Mouse (Mus musculus) cerebellum, postnatal 36 days (tissue): ENCODE data around the gene Gm3417.
"Not testable (repeated sequence)": the region's sequence is repeated elsewhere in the genome, so short reads cannot be mapped to it uniquely, and the experiment has no call there.

Experiments
- DNase-seq, 2 experiments: peaks; one replicate each; pipeline ENCODE4 v3.0.0; 2021 to 2022; ENCODE audit warnings: mixed read lengths in 2 of 2

Gene Gm3417

DNA sequence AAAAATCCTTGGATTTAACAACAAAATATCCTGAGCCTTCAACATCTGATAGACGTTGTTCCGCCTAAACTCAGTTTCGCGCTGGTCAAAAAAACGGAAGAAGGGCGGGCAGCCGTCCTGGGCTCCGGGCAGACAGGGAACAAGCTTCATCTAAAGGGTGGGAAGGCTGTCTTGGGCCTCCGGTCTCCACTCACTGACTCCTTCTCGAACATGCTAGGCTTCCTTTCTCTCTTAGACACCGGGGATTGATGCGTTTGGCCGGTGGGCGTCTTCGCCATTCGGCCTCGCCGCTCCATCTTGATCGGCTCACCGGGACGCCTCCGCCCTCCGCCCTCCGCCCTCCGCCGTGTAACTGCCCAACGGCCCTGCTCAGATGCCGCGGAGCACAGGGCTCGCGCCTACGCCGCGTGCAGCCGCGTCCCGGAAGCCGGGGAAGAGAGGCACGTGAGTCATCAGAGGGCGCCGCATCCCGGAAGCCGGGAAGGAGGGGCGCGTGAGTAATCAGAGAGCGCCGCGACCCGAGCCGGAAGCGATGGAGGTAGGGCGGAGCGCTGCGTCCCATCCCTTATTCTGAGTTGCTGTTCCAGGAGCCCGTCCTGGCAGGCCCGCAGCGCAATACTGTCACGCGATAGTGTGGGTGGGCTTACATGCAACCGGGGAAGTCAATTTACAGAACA lies at the start of gene Gm3417, which contains the start of gene 9030025P20Rik:
Gm3417 (minus strand) TSS at position 429 of the 677 bp plus-strand sequence.
9030025P20Rik (plus strand) TSS at position 107 of the 677 bp plus-strand sequence.
- DNase-seq, result not testable (repeated sequence)

DNA sequence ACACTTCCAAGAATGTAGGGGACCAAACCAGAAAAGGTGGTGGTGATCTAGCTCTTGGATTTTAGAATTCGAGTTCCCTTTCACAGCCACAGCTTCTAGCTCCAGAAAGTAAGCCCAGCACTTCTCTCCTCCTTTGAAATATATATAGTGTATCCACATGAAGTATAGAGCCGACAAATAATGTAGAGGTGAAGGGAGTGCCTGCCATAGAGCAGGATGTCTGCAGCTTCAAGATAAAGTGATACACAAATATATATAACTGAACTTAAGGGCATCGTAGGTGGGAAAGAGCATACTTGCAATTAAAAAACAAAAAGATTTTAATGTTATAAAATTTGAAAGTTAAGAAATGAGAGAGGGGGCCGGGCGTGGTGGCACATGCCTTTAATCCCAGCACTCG lies 46.9 kb upstream of the Gm3417 start:
- not testable (repeated sequence) for DNase-seq

DNA sequence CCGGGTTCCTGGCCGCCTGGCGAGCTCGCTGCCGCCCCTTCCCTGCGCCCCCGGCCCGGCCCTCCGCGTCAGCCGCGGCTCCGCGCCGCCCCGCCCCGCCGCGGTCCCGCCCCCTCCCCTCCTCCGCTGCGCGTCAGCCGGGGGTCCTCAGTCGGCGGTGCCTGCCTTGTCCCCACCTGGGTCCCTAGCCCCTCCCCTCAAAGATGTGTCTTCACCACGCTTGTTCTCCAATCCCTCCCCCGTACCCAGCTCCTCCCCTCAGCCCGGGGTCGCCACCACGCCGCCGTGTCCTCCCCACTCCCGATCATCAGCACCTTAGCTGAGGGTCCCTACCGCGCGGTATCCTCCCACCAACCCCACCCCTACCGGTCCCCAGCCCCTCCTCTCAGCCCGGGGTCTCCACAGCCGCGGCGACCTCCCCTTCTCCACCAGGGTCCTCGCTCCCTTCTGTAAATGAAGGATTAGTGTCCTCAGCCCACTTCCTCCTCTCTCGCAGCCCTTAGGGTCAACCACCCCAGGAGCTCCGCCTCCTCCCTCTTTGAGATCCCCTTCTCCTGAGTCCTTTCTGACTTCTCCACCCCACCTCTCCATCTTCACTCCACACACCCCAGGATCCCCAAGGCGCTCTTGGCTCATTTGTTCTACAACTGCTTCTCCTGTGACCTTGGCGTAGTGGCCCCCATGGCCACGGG lies 46.1 kb upstream of the Gm3417 start:
- DNase-seq, result not testable (repeated sequence)

DNA sequence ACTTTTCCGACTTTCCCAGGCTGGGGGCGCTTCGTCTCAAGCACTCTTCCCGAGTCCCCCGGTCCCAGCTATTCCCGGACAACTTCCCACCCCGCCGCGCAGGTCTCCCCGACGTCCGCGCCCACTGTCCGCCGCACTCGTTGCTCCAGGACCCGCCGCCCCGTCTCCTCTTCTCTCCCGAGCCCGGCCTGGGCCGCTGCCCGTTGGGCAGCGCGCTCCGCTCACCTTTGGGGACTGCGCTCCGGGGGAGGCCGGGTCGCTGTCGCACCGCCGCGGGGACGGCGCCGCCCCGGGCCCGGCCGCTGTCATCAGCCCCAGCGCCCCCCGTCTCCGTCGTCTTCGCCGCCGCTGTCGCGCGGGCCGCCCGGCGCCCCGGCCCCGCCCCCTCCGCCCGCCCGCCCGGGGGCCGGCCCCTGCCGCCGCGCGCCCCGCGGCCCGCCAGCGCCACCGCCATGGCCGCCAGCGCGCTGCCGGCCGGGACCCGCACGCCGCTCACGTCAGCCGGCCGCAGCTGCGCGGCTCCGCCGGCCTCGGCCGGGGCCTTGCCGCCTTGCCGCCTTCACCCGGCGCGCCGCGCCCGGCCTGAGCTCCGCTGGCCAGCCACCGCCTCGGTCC lies 45.4 kb upstream of the Gm3417 start:
- DNase-seq, result not testable (repeated sequence)

DNA sequence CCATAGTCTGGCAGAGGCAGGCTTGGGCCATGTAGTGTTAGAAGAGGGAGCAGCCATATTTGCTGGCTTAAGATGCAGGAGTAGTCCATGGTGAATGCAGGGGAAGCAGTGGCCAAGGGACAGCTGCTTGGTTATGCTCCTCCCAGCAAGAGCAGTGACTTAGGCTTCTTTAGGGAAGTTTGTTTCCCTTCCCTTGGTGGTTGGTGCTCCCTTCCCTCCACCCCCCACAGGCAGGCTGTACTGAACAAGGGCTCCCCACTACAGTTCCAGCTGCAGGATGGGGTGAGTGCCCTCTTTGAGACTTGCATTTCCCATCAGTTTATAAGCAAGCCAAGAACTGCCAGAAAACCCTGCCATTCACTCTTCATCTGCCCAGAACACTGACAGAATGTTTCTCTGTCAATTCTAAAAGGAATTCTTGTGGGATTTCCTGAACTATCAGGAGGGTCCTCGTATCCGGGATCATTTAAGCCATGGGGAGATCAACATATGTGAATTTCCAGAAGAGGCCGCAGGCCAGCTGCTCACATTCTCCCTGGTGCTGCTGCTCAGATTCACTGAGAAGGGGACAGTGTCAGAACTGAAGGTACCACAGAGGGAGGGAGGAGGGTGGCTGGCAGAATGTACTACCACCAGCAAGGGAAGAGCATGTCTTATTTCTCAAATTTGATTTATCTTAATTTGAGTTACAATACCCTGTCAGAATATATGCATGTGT lies 43.1 kb upstream of the Gm3417 start:
- peak; percentile 2 to 3 for DNase-seq

DNA sequence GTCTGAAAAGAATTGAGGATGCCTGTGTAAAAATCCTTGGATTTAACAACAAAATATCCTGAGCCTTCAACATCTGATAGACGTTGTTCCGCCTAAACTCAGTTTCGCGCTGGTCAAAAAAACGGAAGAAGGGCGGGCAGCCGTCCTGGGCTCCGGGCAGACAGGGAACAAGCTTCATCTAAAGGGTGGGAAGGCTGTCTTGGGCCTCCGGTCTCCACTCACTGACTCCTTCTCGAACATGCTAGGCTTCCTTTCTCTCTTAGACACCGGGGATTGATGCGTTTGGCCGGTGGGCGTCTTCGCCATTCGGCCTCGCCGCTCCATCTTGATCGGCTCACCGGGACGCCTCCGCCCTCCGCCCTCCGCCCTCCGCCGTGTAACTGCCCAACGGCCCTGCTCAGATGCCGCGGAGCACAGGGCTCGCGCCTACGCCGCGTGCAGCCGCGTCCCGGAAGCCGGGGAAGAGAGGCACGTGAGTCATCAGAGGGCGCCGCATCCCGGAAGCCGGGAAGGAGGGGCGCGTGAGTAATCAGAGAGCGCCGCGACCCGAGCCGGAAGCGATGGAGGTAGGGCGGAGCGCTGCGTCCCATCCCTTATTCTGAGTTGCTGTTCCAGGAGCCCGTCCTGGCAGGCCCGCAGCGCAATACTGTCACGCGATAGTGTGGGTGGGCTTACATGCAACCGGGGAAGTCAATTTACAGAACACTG lies 31.3 kb upstream of the Gm3417 start, which contains the start of gene Gm3435:
Gm3435 (plus strand) TSS at position 471 of the 708 bp plus-strand sequence.
- DNase-seq, result not testable (repeated sequence)

DNA sequence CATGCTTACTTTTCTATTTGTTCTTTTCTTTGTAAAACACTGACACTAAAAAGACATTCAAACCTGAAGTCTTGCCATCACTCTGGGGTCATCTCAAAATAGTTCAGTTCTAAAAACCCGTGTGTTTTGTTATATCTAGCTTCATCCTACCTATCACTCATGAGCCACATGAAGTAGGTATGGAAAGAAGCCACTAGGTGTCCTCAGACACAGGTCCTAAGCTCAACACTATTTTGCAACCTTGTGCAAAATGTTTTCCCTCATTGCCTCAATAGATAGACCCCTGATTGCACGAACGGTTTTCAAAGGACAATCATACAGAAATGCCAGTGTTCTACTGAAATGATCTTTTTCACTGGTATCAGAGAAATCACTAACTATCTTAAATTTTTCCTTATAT lies 30.5 kb upstream of the Gm3417 start:
- not testable (repeated sequence) for DNase-seq

DNA sequence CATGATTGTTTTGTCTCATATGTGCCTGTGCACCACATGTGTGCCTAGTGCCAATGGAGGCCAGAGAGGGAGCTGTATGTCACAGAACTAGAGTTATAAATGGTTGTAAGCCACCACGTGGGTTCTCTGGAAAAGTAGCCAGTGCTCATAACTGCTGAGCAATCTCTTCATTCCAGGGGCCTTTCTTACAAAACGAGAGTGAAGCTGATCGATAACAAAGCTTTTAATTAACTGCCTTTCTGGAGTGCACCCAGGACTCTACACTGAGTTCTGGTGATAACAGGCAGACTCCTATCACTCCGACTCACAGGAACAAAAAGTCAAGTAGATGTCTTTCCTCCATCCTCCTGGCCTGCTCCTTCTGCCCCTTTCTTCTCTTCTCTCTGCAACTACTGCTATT lies 21.5 kb upstream of the Gm3417 start:
- not testable (repeated sequence) for DNase-seq

DNA sequence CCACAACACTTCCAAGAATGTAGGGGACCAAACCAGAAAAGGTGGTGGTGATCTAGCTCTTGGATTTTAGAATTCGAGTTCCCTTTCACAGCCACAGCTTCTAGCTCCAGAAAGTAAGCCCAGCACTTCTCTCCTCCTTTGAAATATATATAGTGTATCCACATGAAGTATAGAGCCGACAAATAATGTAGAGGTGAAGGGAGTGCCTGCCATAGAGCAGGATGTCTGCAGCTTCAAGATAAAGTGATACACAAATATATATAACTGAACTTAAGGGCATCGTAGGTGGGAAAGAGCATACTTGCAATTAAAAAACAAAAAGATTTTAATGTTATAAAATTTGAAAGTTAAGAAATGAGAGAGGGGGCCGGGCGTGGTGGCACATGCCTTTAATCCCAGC lies 15.6 kb upstream of the Gm3417 start:
- not testable (repeated sequence) for DNase-seq

DNA sequence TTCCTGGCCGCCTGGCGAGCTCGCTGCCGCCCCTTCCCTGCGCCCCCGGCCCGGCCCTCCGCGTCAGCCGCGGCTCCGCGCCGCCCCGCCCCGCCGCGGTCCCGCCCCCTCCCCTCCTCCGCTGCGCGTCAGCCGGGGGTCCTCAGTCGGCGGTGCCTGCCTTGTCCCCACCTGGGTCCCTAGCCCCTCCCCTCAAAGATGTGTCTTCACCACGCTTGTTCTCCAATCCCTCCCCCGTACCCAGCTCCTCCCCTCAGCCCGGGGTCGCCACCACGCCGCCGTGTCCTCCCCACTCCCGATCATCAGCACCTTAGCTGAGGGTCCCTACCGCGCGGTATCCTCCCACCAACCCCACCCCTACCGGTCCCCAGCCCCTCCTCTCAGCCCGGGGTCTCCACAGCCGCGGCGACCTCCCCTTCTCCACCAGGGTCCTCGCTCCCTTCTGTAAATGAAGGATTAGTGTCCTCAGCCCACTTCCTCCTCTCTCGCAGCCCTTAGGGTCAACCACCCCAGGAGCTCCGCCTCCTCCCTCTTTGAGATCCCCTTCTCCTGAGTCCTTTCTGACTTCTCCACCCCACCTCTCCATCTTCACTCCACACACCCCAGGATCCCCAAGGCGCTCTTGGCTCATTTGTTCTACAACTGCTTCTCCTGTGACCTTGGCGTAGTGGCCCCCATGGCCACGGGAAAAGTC lies 14.7 kb upstream of the Gm3417 start:
- not testable (repeated sequence) for DNase-seq

DNA sequence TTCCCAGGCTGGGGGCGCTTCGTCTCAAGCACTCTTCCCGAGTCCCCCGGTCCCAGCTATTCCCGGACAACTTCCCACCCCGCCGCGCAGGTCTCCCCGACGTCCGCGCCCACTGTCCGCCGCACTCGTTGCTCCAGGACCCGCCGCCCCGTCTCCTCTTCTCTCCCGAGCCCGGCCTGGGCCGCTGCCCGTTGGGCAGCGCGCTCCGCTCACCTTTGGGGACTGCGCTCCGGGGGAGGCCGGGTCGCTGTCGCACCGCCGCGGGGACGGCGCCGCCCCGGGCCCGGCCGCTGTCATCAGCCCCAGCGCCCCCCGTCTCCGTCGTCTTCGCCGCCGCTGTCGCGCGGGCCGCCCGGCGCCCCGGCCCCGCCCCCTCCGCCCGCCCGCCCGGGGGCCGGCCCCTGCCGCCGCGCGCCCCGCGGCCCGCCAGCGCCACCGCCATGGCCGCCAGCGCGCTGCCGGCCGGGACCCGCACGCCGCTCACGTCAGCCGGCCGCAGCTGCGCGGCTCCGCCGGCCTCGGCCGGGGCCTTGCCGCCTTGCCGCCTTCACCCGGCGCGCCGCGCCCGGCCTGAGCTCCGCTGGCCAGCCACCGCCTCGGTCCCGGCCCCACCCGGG lies 14.0 kb upstream of the Gm3417 start:
- DNase-seq, result not testable (repeated sequence)

DNA sequence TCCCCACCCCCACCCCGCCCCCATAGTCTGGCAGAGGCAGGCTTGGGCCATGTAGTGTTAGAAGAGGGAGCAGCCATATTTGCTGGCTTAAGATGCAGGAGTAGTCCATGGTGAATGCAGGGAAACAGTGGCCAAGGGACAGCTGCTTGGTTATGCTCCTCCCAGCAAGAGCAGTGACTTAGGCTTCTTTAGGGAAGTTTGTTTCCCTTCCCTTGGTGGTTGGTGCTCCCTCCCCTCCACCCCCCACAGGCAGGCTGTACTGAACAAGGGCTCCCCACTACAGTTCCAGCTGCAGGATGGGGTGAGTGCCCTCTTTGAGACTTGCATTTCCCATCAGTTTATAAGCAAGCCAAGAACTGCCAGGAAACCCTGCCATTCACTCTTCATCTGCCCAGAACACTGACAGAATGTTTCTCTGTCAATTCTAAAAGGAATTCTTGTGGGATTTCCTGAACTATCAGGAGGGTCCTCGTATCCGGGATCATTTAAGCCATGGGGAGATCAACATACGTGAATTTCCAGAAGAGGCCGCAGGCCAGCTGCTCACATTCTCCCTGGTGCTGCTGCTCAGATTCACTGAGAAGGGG lies 11.6 kb upstream of the Gm3417 start:
- not testable (repeated sequence) for DNase-seq

DNA sequence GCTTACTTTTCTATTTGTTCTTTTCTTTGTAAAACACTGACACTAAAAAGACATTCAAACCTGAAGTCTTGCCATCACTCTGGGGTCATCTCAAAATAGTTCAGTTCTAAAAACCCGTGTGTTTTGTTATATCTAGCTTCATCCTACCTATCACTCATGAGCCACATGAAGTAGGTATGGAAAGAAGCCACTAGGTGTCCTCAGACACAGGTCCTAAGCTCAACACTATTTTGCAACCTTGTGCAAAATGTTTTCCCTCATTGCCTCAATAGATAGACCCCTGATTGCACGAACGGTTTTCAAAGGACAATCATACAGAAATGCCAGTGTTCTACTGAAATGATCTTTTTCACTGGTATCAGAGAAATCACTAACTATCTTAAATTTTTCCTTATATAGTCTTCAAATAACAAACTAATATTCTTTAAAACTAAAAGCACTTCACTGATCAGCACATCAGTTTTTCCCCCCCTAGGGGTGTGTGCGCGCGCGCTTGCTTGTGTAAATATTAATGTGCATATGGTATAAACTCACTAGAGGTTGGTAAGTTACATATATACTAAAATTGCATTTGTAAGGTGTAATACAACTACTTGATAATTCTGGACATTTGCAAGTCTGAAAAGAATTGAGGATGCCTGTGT lies 750 bp downstream of the Gm3417 start:
- not testable (repeated sequence) for DNase-seq

DNA sequence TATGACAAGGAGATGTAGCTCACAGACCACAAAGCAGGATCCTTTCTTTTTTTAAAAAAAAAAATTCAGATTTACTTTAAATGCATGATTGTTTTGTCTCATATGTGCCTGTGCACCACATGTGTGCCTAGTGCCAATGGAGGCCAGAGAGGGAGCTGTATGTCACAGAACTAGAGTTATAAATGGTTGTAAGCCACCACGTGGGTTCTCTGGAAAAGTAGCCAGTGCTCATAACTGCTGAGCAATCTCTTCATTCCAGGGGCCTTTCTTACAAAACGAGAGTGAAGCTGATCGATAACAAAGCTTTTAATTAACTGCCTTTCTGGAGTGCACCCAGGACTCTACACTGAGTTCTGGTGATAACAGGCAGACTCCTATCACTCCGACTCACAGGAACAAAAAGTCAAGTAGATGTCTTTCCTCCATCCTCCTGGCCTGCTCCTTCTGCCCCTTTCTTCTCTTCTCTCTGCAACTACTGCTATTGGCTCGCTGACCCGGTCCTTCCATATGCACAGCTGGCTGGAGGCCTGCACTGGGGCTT lies 10.1 kb downstream of the Gm3417 start:
- not testable (repeated sequence) for DNase-seq

DNA sequence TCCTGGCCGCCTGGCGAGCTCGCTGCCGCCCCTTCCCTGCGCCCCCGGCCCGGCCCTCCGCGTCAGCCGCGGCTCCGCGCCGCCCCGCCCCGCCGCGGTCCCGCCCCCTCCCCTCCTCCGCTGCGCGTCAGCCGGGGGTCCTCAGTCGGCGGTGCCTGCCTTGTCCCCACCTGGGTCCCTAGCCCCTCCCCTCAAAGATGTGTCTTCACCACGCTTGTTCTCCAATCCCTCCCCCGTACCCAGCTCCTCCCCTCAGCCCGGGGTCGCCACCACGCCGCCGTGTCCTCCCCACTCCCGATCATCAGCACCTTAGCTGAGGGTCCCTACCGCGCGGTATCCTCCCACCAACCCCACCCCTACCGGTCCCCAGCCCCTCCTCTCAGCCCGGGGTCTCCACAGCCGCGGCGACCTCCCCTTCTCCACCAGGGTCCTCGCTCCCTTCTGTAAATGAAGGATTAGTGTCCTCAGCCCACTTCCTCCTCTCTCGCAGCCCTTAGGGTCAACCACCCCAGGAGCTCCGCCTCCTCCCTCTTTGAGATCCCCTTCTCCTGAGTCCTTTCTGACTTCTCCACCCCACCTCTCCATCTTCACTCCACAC lies 16.9 kb downstream of the Gm3417 start:
- DNase-seq, result not testable (repeated sequence)

DNA sequence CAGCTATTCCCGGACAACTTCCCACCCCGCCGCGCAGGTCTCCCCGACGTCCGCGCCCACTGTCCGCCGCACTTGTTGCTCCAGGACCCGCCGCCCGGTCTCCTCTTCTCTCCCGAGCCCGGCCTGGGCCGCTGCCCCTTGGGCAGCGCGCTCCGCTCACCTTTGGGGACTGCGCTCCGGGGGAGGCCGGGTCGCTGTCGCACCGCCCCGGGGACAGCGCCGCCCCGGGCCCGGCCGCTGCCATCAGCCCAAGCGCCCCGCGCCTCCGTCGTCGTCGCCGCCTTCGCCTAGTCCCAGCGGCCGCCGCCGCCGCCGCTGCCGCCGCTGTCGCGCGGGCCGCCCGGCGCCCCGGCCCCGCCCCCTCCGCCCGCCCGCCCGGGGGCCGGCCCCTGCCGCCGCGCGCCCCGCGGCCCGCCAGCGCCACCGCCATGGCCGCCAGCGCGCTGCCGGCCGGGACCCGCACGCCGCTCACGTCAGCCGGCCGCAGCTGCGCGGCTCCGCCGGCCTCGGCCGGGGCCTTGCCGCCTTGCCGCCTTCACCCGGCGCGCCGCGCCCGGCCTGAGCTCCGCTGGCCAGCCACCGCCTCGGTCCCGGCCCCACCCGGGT lies 17.5 kb downstream of the Gm3417 start, which contains the start of gene Phf10:
Phf10 (minus strand) TSS at position 323 of the 606 bp plus-strand sequence.
- DNase-seq, result peak; percentile 24 to 31

DNA sequence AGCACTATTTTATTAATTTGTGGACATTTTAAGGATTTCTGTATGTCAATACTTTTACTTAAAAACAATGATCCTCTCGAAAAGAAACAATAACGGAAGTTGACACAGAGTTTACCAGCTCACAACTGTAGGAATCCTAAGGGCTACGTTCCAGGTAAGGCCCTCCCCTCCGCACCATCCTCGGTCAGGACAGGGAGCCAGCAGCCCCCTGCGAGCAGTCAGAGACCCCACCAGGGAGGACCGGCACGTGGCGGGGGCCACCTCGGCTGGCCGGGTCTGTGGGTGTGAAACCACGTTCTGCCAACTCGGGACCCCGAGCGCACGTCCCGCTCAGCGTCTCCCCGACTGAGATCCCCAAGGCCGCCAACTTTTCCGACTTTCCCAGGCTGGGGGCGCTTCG lies 18.1 kb downstream of the Gm3417 start:
- DNase-seq, result peak; percentile 8 to 20

DNA sequence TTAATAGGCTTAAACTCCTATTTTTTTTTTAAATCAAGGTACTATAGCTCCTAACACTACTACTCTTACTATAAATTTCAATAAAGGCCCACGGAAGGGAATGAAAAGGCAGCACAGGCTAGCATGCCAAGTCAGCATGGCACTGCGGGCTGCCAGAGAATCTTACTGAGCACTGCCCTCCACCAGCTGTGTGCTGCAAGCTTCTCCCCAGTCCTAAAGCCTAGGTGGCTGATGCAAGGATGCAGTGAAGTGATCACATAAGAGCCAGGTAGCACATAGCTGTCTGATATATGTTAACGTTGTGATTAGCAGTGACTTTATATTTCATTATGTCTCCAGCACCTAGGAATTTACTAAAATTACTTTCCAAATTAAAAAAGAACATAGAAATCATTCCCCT lies 18.6 kb downstream of the Gm3417 start:
- no peak for DNase-seq
